In genomic region chr2:3816142-3816609, GRCm38 (mm10) we compare ENCODE assay signal across 8 mouse cellular contexts.
DNase-seq lines count a peak whose midpoint lies in the region; ATAC-seq and TF ChIP-seq lines count a peak whose summit lies in the region.

No protein-coding gene starts in this region.

- no peak overlapping the region for H3K9ac ChIP-seq in heart, embryonic 12.5 days

- TF ChIP-seq CTCF in Patski (IDR thresholded peaks at IDR 0.05): peak; percentile 70
- TF ChIP-seq CTCF in left cerebral cortex, adult 2 months (IDR thresholded peaks at IDR 0.05): peak; percentile 70

- intact Hi-C loops in heart, postnatal 14 days (cut with DNase I): loop anchor here (5.0 kb wide), 1 partner anchor 676 kb away; no protein-coding TSS in a partner anchor
- intact Hi-C loops in left cerebral cortex, adult 2 months (cut with DNase I): loop anchor here (2.0 to 10.0 kb wide), 7 partner anchors 203 to 677 kb away; no protein-coding TSS in a partner anchor

- no peak overlapping the region for H3K4me2 ChIP-seq in heart, embryonic 12.5 days

- ATAC-seq in heart, embryonic 12.5 days (ENCODE audit: insufficient number of reproducible peaks, low FRiP score): no peak
- ATAC-seq in Patski: peak; percentile 92
- ATAC-seq in megakaryocyte progenitor cell, adult 5-6 weeks (replicated peaks; ENCODE audit: poor library complexity): no peak

- POLR2A ChIA-PET in Patski (lab: Charles Lee): no interaction called here

- H3K27ac ChIP-seq in heart, embryonic 12.5 days (ENCODE audit: poor library complexity, severe bottlenecking): no peak overlapping the region
- peak overlapping the region; percentile 70 for H3K27ac ChIP-seq in left cerebral cortex, adult 2 months

- CTCF ChIA-PET in Patski (lab: Charles Lee): interaction anchor here (0.8 to 1.3 kb wide), 6 partner anchors 11 to 820 kb away, joined by 3 read pairs; no protein-coding TSS in a partner anchor

- no peaks in the 10 kb centered on the region for H3K4me1 ChIP-seq in heart, embryonic 12.5 days (replicated peaks)

- H3K36me3 ChIP-seq in heart, embryonic 12.5 days: no peaks in the 10 kb centered on the region

- in situ Hi-C loops in Patski (cut with MboI; ENCODE audit: low pct_unique_long_range_greater_than_20kb): loop anchor here (5.0 to 25.0 kb wide), 5 partner anchors 399 to 1049 kb away; no protein-coding TSS in a partner anchor

- 71% methylated on average over 6 of the region's 6 CpGs for WGBS in heart, embryonic 12.5 days

- no peak overlapping the region for H3K4me3 ChIP-seq in heart, embryonic 12.5 days
- H3K4me3 ChIP-seq in left cerebral cortex, adult 2 months: no peak overlapping the region

- H3K27me3 ChIP-seq in heart, embryonic 12.5 days (replicated peaks): no peaks in the 10 kb centered on the region
- no peaks in the 10 kb centered on the region for H3K27me3 ChIP-seq in Patski

- no peaks in the 10 kb centered on the region for H3K9me3 ChIP-seq in heart, embryonic 12.5 days (replicated peaks)

- DNase-seq in heart, adult 8-10 months (ENCODE audit: low spot score): peak; percentile 39
- peak; percentile 51 for DNase-seq in Patski (ENCODE audit: low read depth, low spot score)
- peak; percentile 46 for DNase-seq in embryo, embryonic 11 days
- DNase-seq in heart, postnatal 14 days: peak; percentile 18 to 44
- peak; percentile 43 to 66 for DNase-seq in left cerebral cortex, adult 2 months (ENCODE audit: extremely low spot score in 1 of 2, low spot score in 2 of 2)
- DNase-seq in right cerebral cortex, adult 18-20 months: peak; percentile 84

Comparison
In these comparisons a context has a peak if more than half of its experiments do, and no peak if none do; other contexts are left out.
1. DNase-seq: peak in every context shown above with its lines; median percentile 84 in right cerebral cortex, adult 18-20 months; 54 in left cerebral cortex, adult 2 months; 51 in Patski; 46 in embryo, embryonic 11 days; 39 in heart, adult 8-10 months; 31 in heart, postnatal 14 days.